Mouse (Mus musculus): ENCODE data around the gene Ablim1. TPM values are rescaled to one million over a fixed set of nuclear protein-coding genes. Genes with fewer than 3 reads are reported as not detected.

Ablim1 gene
- total RNA-seq, 2 experiments from 2014 or later, result 384 to 401 TPM

Other genes with a start within 250 kb of the Ablim1 start
- gene Fam160b1, start 45.8 kb upstream of the Ablim1 start, total RNA-seq (2021), result 10 to 100 TPM; 10.5 to 11.1 TPM
- 1 to 10 TPM; 3.9 to 5.9 TPM for gene Trub1, start 138.0 kb upstream of the Ablim1 start, total RNA-seq (2021)

Data from heart, adult 18-20 months (tissue).